Mouse (Mus musculus): ENCODE measurements around the gene Myh15. TPM values are rescaled to one million over a fixed set of nuclear protein-coding genes. Genes with fewer than 3 reads are reported as not detected.

Gene Myh15
- total RNA-seq, 1 experiment = 0.04 TPM

DNA sequence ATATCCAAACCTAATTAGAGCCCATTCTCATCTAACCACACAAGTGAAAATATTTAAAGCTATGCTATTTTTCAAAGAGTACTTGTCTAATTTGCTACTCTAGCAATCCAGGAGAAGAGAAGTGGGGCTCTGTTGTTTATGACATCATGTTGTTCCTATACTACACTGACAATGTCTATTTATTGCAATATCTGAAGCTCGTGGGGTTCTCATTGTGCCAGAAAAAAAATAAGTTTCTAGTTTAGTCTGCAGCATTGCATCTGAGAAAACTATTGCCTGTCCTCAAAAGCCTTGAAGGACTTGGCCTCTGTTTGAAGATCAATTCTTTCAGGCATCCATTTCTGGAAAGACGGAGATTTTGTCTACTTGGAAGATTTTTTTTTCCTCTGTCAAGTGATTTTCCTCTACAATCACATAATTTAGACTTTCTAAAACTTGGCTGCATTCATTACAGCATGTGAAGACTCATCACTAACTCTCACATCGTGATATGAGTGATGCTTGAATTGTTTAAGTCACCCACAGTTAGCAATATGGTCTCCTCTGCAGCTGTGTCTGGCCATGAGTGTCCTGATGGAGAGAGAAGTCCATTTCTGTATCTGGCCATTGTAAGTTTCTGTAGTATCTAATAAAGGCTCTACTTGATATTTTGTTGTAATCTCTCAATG, 16.6 kb upstream of the Myh15 start:
- Histone ChIP-seq H3K4me3 (ENCODE audit: insufficient read depth in 1 of 2, low read depth in 1 of 2, low read length in 2 of 2, poor library complexity in 1 of 2, severe bottlenecking in 1 of 2) (no peak overlapping the region), H3K36me3 (ENCODE audit: control insufficient read depth, insufficient read depth, low read length, poor library complexity, severe bottlenecking) (no peaks in the 10 kb centered on the region), H3K27ac (ENCODE audit: insufficient read depth, low read depth, low read length, poor library complexity, severe bottlenecking) (no peak overlapping the region), H3K9me3 (ENCODE audit: control insufficient read depth, insufficient read depth, low read depth, low read length) (no peaks in the 10 kb centered on the region), H3K9ac (ENCODE audit: insufficient read depth, low read depth, low read length, poor library complexity, severe bottlenecking) (no peak overlapping the region), H3K4me1 (ENCODE audit: control insufficient read depth in 2 of 2, insufficient read depth in 2 of 2, low read length in 2 of 2, poor library complexity in 1 of 2) (no peaks in the 10 kb centered on the region)
- TF ChIP-seq ZC3H11A (IDR thresholded peaks at IDR 0.05; ENCODE audit: borderline replicate concordance, low read depth, low read length) (no peak), ZNF384 (IDR thresholded peaks at IDR 0.05; ENCODE audit: low read depth, low read length) (no peak), CHD2 (IDR thresholded peaks at IDR 0.05; ENCODE audit: low read depth, low read length) (no peak), MAFK (IDR thresholded peaks at IDR 0.05; ENCODE audit: insufficient read depth, low read depth, low read length) (no peak), HCFC1 (IDR thresholded peaks at IDR 0.05; ENCODE audit: borderline replicate concordance, insufficient read depth, low read length) (no peak)
- DNase-seq (ENCODE audit: low read depth, low spot score) = no peak
- in situ Hi-C loops (cut with MboI; ENCODE audit: low sequenced_read_pairs in 2 of 2, unreplicated experiment in 2 of 2) = no loop called here

DNA sequence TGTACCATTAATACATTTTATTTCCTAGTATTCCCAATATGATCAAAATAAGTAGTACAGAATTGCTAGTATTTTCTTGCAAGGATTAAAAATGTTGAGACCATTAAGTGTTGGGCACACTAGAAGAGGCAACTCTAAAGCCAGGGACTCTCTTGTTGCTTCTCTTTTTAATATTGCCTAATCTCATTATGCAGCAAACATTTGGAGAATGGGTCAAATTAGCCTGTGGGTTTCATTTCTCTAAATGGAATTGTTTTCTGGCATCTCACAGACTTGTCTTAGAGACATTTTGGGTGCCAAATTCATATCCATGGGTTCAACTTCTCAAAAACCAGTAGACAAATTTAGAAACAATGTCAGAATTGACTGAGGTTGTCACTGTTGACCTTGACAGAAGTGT, 8.1 kb upstream of the Myh15 start:
- TF ChIP-seq MAFK (IDR thresholded peaks at IDR 0.05; ENCODE audit: insufficient read depth, low read depth, low read length) (no peak), ZC3H11A (IDR thresholded peaks at IDR 0.05; ENCODE audit: borderline replicate concordance, low read depth, low read length) (no peak), HCFC1 (IDR thresholded peaks at IDR 0.05; ENCODE audit: borderline replicate concordance, insufficient read depth, low read length) (no peak), CHD2 (IDR thresholded peaks at IDR 0.05; ENCODE audit: low read depth, low read length) (no peak), ZNF384 (IDR thresholded peaks at IDR 0.05; ENCODE audit: low read depth, low read length) (no peak)
- Histone ChIP-seq H3K9ac (ENCODE audit: insufficient read depth, low read depth, low read length, poor library complexity, severe bottlenecking) (no peak overlapping the region), H3K27ac (ENCODE audit: insufficient read depth, low read depth, low read length, poor library complexity, severe bottlenecking) (no peak overlapping the region), H3K36me3 (ENCODE audit: control insufficient read depth, insufficient read depth, low read length, poor library complexity, severe bottlenecking) (no peaks in the 10 kb centered on the region), H3K4me3 (ENCODE audit: insufficient read depth in 1 of 2, low read depth in 1 of 2, low read length in 2 of 2, poor library complexity in 1 of 2, severe bottlenecking in 1 of 2) (no peak overlapping the region), H3K9me3 (ENCODE audit: control insufficient read depth, insufficient read depth, low read depth, low read length) (no peaks in the 10 kb centered on the region), H3K4me1 (ENCODE audit: control insufficient read depth in 2 of 2, insufficient read depth in 2 of 2, low read length in 2 of 2, poor library complexity in 1 of 2) (no peaks in the 10 kb centered on the region)
- DNase-seq (ENCODE audit: low read depth, low spot score) = no peak
- in situ Hi-C loops (cut with MboI; ENCODE audit: low sequenced_read_pairs in 2 of 2, unreplicated experiment in 2 of 2) = no loop called here

DNA sequence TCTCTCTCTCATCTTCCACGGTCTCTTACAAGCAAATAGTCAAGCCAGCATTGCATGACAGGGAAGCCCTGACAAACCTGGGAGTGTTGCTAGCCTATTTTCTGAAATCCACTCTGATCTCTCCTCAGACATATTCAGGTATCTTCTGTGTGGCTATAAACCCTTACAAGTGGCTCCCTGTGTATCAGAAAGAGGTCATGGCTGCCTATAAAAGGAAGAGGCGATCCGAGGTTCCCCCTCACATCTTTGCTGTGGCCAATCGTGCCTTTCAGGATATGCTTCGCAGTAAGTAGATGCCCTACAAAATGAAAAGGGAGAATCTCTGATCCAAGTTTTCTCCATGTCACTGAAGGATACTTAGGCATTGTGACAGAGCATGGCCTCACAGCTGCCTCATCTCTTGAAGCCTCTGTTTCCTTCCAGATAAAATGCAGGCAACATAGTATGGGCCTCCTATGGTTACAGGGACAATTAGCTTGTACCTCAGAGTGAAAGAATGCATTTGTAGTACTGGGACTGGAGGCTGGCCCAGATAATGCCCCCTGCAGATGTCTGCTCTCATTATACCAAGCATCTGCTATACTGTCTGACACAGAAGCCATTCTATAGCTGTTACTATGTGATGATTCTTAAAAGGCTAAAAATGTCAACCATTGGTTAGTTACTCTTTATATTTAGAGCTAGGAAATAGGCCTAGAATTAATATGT, 12.1 kb downstream of the Myh15 start:
- in situ Hi-C loops (cut with MboI; ENCODE audit: low sequenced_read_pairs in 2 of 2, unreplicated experiment in 2 of 2) = no loop called here
- DNase-seq (ENCODE audit: low read depth, low spot score) = no peak
- no peaks in the 10 kb centered on the region for H3K4me1 ChIP-seq (ENCODE audit: control insufficient read depth in 2 of 2, insufficient read depth in 2 of 2, low read length in 2 of 2, poor library complexity in 1 of 2)
- H3K9me3 ChIP-seq (ENCODE audit: control insufficient read depth, insufficient read depth, low read depth, low read length) = no peaks in the 10 kb centered on the region
- no peak for TF ChIP-seq ZNF384 (IDR thresholded peaks at IDR 0.05; ENCODE audit: low read depth, low read length)
- TF ChIP-seq HCFC1 (IDR thresholded peaks at IDR 0.05; ENCODE audit: borderline replicate concordance, insufficient read depth, low read length) = no peak
- no peak for TF ChIP-seq MAFK (IDR thresholded peaks at IDR 0.05; ENCODE audit: insufficient read depth, low read depth, low read length)
- TF ChIP-seq ZC3H11A (IDR thresholded peaks at IDR 0.05; ENCODE audit: borderline replicate concordance, low read depth, low read length) = no peak
- no peak for TF ChIP-seq CHD2 (IDR thresholded peaks at IDR 0.05; ENCODE audit: low read depth, low read length)
- no peaks in the 10 kb centered on the region for H3K36me3 ChIP-seq (ENCODE audit: control insufficient read depth, insufficient read depth, low read length, poor library complexity, severe bottlenecking)
- H3K4me3 ChIP-seq (ENCODE audit: insufficient read depth in 1 of 2, low read depth in 1 of 2, low read length in 2 of 2, poor library complexity in 1 of 2, severe bottlenecking in 1 of 2) = no peak overlapping the region
- H3K27ac ChIP-seq (ENCODE audit: insufficient read depth, low read depth, low read length, poor library complexity, severe bottlenecking) = no peak overlapping the region
- no peak overlapping the region for H3K9ac ChIP-seq (ENCODE audit: insufficient read depth, low read depth, low read length, poor library complexity, severe bottlenecking)

DNA sequence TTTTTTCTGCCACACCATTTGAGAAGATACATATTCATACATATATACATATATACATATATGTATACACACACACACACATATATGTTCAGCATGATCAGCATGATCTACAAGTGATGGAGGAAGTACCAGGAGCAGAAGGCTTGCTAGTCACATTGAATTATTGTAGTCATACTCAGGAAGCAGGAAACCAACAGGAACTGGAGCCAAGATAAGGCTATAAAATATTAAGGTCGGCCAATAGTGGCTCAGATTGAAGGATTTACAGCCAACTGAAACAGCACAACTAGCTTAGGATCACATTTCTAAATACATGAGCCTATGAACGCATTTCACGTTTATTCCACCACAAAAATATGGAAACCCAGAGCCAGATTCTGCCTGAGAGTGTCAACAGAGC, 14.0 kb downstream of the Myh15 start:
- Histone ChIP-seq H3K4me3 (ENCODE audit: insufficient read depth in 1 of 2, low read depth in 1 of 2, low read length in 2 of 2, poor library complexity in 1 of 2, severe bottlenecking in 1 of 2) (no peak overlapping the region), H3K9ac (ENCODE audit: insufficient read depth, low read depth, low read length, poor library complexity, severe bottlenecking) (no peak overlapping the region), H3K36me3 (ENCODE audit: control insufficient read depth, insufficient read depth, low read length, poor library complexity, severe bottlenecking) (no peaks in the 10 kb centered on the region), H3K9me3 (ENCODE audit: control insufficient read depth, insufficient read depth, low read depth, low read length) (no peaks in the 10 kb centered on the region), H3K27ac (ENCODE audit: insufficient read depth, low read depth, low read length, poor library complexity, severe bottlenecking) (no peak overlapping the region), H3K4me1 (ENCODE audit: control insufficient read depth in 2 of 2, insufficient read depth in 2 of 2, low read length in 2 of 2, poor library complexity in 1 of 2) (no peaks in the 10 kb centered on the region)
- no peak for TF ChIP-seq ZC3H11A (IDR thresholded peaks at IDR 0.05; ENCODE audit: borderline replicate concordance, low read depth, low read length)
- TF ChIP-seq HCFC1 (IDR thresholded peaks at IDR 0.05; ENCODE audit: borderline replicate concordance, insufficient read depth, low read length) = no peak
- TF ChIP-seq CHD2 (IDR thresholded peaks at IDR 0.05; ENCODE audit: low read depth, low read length) = no peak
- TF ChIP-seq ZNF384 (IDR thresholded peaks at IDR 0.05; ENCODE audit: low read depth, low read length) = no peak
- no peak for TF ChIP-seq MAFK (IDR thresholded peaks at IDR 0.05; ENCODE audit: insufficient read depth, low read depth, low read length)
- DNase-seq (ENCODE audit: low read depth, low spot score) = no peak
- in situ Hi-C loops (cut with MboI; ENCODE audit: low sequenced_read_pairs in 2 of 2, unreplicated experiment in 2 of 2) = no loop called here

Measured in ES-E14 (cell line).